Mouse (Mus musculus) neural tube, embryonic 10.5 days (tissue): ENCODE data around the gene Tshz2.

Experiments used
- DNase-seq: peaks from one replicate; pipeline ENCODE4 v3.0.0-alpha.2; 2017; ENCODE audit warnings: low spot score; ENCODE audit errors: extremely low spot score

Tshz2 gene

GRCm38 (mm10) chr2:169998878-169999337 is 366.1 kb downstream of the Tshz2 start:
- no peak for DNase-seq

GRCm38 (mm10) chr2:170002594-170003504 is 370.0 kb downstream of the Tshz2 start:
- no peak for DNase-seq

GRCm38 (mm10) chr2:170003666-170004065 is 370.9 kb downstream of the Tshz2 start:
- DNase-seq: no peak

GRCm38 (mm10) chr2:170006829-170007228 is 374.0 kb downstream of the Tshz2 start:
- DNase-seq: no peak

- DNase-seq: no peak
Observed at GRCm38 (mm10) chr2:170007426-170007958, 374.7 kb downstream of the Tshz2 start.

GRCm38 (mm10) chr2:170009729-170010128 is 376.9 kb downstream of the Tshz2 start:
- no peak for DNase-seq

GRCm38 (mm10) chr2:170011858-170012257 is 379.0 kb downstream of the Tshz2 start:
- no peak for DNase-seq

- no peak for DNase-seq
Observed at GRCm38 (mm10) chr2:170017302-170017701, 384.5 kb downstream of the Tshz2 start.

GRCm38 (mm10) chr2:170017926-170018325 is 385.1 kb downstream of the Tshz2 start:
- DNase-seq: no peak

- no peak for DNase-seq
Observed at GRCm38 (mm10) chr2:170022953-170023352, 390.1 kb downstream of the Tshz2 start.

- no peak for DNase-seq
Observed at GRCm38 (mm10) chr2:170023741-170024140, 390.9 kb downstream of the Tshz2 start.

- DNase-seq: no peak
Observed at GRCm38 (mm10) chr2:170024939-170025338, 392.1 kb downstream of the Tshz2 start.

- DNase-seq: no peak
Observed at GRCm38 (mm10) chr2:170025896-170026295, 393.1 kb downstream of the Tshz2 start.

- no peak for DNase-seq
Observed at GRCm38 (mm10) chr2:170027837-170028236, 395.0 kb downstream of the Tshz2 start.

GRCm38 (mm10) chr2:170028488-170029303 is 395.9 kb downstream of the Tshz2 start:
- no peak for DNase-seq

- no peak for DNase-seq
Observed at GRCm38 (mm10) chr2:170029304-170029856, 396.6 kb downstream of the Tshz2 start.

GRCm38 (mm10) chr2:170031226-170031625 is 398.4 kb downstream of the Tshz2 start:
- DNase-seq: no peak

- DNase-seq: no peak
Observed at GRCm38 (mm10) chr2:170031872-170032271, 399.1 kb downstream of the Tshz2 start.

GRCm38 (mm10) chr2:170033219-170033618 is 400.4 kb downstream of the Tshz2 start:
- DNase-seq: no peak

- DNase-seq: no peak
Observed at GRCm38 (mm10) chr2:170034794-170035193, 402.0 kb downstream of the Tshz2 start.

- DNase-seq: no peak
Observed at GRCm38 (mm10) chr2:170036791-170037241, 404.0 kb downstream of the Tshz2 start.
